Mouse (Mus musculus) midbrain, embryonic 12.5 days (tissue): ENCODE measurements around the gene Stx8. TPM values are rescaled to one million over a fixed set of nuclear protein-coding genes. Genes with fewer than 3 reads are reported as not detected.

Experiments
- ATAC-seq: fragments of 200-750 bp; cut with Nextera tagmentation; 2 replicates; pipeline ENCODE4 v1.8.0; 2017; ENCODE audit warnings: low read depth, moderate TSS enrichment, moderate library complexity; ENCODE audit not compliant: low FRiP score
- H3K27ac ChIP-seq: fragments of 300-500 bp; sonication (generic); replicated peaks from 2 replicates; pipeline ENCODE4 v1.5.1; 2016; ENCODE audit warnings: mild to moderate bottlenecking
- H3K27me3 ChIP-seq: fragments of 300-500 bp; sonication (generic); 2 replicates; pipeline ENCODE4 v1.6.1; 2016; ENCODE audit warnings: mild to moderate bottlenecking
- H3K36me3 ChIP-seq: fragments of 300-500 bp; sonication (generic); 2 replicates; pipeline ENCODE4 v1.6.1; 2016
- H3K4me1 ChIP-seq: fragments of 300-500 bp; sonication (generic); 2 replicates; pipeline ENCODE4 v1.6.1; 2016
- H3K4me2 ChIP-seq: fragments of 300-500 bp; sonication (generic); replicated peaks from 2 replicates; pipeline ENCODE4 v1.6.1; 2016; ENCODE audit warnings: mild to moderate bottlenecking, moderate library complexity
- H3K4me3 ChIP-seq: fragments of 300-500 bp; sonication (generic); 2 replicates; pipeline ENCODE4 v1.5.1; 2016; ENCODE audit warnings: mild to moderate bottlenecking
- H3K9ac ChIP-seq: fragments of 300-500 bp; sonication (generic); replicated peaks from 2 replicates; pipeline ENCODE4 v1.6.1; 2016; ENCODE audit warnings: mild to moderate bottlenecking, moderate library complexity
- H3K9me3 ChIP-seq: fragments of 300-500 bp; sonication (generic); 2 replicates; pipeline ENCODE4 v1.6.1; 2016; ENCODE audit warnings: mild to moderate bottlenecking
- WGBS: fragments of 180-500 bp; shearing (Covaris S2); methylation state at CpG from one replicate; pipeline ENCODE4 v1.1.7; 2016; 5-methylcytosine and 5-hydroxymethylcytosine counted together
- polyA plus RNA-seq: library from polyadenylated mRNA; unstranded; fragments of >200 nt; fragmentation: Nextera tagmentation; extraction: Ambion mirVana; gene quantifications from 2 replicates; pipeline ENCODE4 v1.2.1, GENCODE M21; 2016

Stx8 gene
- polyA plus RNA-seq, 1 experiment from 2014 or later, result 68.3 TPM

DNA sequence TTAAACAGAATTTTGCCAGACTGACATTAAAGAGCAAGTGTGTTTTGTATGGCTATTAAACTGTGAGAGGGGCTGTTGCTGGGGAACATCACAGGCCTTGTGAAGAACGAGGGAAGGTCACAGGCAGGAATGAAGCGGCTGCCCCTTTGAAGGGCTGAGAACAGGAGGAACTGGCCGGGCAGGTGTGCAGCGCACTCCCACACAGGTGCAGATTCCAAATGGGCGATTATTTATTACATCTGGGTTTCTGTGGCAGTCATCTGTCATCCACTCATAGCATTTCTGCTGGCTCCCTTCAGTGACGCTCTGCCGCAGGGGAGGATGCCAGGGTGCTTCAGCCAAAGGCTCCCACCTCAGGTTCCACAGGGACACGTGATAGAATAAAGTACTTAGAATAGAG is 170.7 kb downstream of the Stx8 start:
- H3K4me2 ChIP-seq, result no peak overlapping the region
- H3K9me3 ChIP-seq, result no peaks in the 10 kb centered on the region
- H3K36me3 ChIP-seq, result 0 out of 2 replicates have a peak, but pooled peaks cover under 1% of the 10 kb centered on the region
- ATAC-seq, result no peak
- WGBS, result 86% methylated on average over 8 of the region's 8 CpGs
- H3K4me3 ChIP-seq, result no peak overlapping the region
- H3K27ac ChIP-seq, result no peak overlapping the region
- no peaks in the 10 kb centered on the region for H3K4me1 ChIP-seq
- H3K9ac ChIP-seq, result no peak overlapping the region
- H3K27me3 ChIP-seq, result no peaks in the 10 kb centered on the region; the same call in 1 of the 2 replicates

DNA sequence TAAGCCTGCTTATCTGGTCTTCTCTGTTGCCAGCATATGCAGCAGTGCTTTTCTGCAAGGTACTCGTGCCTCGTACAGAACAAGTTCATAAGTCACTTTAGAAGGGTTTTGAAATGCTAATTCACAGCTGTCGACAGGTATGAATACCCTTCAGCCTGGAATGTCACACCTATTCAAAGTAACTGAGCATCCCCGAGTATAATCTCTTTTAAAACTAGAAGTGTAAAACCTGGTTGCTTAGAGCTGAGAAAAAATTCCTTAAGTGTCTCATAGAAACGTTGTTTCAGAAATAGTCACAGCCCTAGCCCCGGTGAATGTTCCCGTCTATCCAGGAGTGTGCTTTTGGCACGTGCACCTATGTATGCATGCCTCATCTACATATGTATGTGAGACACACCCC is 176.3 kb downstream of the Stx8 start:
- H3K4me2 ChIP-seq, result no peak overlapping the region
- 32% methylated on average over 8 of the region's 8 CpGs for WGBS
- no peak overlapping the region for H3K27ac ChIP-seq
- H3K4me3 ChIP-seq, result no peak overlapping the region
- no peak for ATAC-seq
- peaks cover 37% of the 10 kb centered on the region for H3K4me1 ChIP-seq
- no peaks in the 10 kb centered on the region for H3K36me3 ChIP-seq
- no peaks in the 10 kb centered on the region for H3K9me3 ChIP-seq
- no peak overlapping the region for H3K9ac ChIP-seq
- H3K27me3 ChIP-seq, result peaks cover 5% of the 10 kb centered on the region; the same call in 1 of the 2 replicates

DNA sequence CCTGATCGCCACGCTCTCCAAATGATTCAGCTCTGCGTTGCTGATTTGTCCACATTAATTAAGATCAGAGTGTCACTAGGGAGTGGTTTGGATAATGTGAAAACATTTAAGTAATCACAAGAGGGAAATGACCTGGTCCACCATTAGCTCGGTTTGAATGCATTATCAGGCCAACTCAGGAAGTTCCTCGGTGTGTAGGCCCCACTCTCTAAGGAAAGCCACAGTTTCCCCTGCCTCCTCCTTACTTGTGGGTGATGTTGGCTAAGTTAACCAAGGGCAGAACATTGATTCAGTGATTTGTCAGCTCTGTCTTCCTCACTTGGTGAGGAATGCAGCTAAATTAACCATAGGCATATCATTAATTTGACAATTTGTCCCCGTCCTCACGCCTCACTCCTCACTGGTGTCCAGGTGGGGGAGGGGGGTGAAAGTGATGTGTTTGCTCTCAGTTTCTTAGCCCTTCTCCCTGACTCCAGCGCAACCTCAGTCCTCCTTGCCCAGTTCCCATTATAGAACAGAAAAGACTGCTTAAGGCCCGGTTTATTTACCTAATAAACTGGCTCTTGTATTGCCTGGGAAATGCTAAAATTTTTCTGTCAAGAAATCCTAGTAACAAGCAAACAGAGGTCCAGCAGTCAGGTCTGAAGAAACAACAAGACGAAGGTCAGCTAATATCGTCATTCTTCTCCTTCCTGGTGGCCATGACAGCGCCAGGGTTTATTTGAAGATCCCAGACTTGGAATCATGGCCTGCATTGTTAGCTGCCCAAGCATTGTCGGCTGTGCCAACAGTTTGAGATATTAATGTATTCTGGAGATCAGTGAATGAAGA is 178.5 kb downstream of the Stx8 start:
- Histone ChIP-seq H3K4me1 (peaks cover 49% of the 10 kb centered on the region), H3K9me3 (no peaks in the 10 kb centered on the region), H3K27me3 (peaks cover 26% of the 10 kb centered on the region), H3K9ac (peak overlapping the region; percentile 34; the same call in 1 of the 2 replicates), H3K36me3 (no peaks in the 10 kb centered on the region), H3K4me2 (peak overlapping the region; percentile 28), H3K27ac (peak overlapping the region; percentile 87), H3K4me3 (no peak overlapping the region)
- WGBS, result 24% methylated on average over 13 of the region's 13 CpGs
- no peak for ATAC-seq

DNA sequence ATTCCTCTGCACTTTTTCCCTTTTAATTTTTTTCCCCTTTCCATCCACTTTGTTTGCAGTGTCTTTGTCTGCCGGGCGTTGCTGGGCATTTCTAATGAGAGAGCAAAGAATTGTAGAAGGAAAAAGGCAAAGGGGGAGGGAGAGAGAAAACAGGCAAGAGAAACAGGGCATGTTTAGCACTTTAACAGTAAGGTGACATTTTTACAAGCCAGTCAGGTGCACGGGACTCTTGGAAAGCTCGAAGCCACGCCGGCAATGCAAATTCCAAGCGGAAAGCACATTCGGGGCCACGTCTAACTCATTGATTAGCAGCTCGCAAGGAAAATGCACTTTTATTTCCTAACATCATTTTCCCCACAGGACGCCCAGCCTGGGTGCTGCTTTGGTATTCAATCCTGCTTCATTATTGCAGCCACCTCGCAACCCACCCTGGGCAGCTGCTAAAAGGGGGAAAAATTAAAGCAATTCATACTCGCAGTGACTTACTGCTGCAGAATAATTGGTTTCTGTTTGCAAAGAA is 179.1 kb downstream of the Stx8 start:
- H3K4me1 ChIP-seq, result peaks cover 55% of the 10 kb centered on the region
- no peak for ATAC-seq
- peaks cover 32% of the 10 kb centered on the region for H3K27me3 ChIP-seq
- H3K36me3 ChIP-seq, result no peaks in the 10 kb centered on the region
- peak overlapping the region; percentile 34; the same call in 1 of the 2 replicates for H3K9ac ChIP-seq
- H3K27ac ChIP-seq, result peak overlapping the region; percentile 87
- no peak overlapping the region for H3K4me3 ChIP-seq
- 5% methylated on average over 13 of the region's 13 CpGs for WGBS
- no peaks in the 10 kb centered on the region for H3K9me3 ChIP-seq
- peak overlapping the region; percentile 28 for H3K4me2 ChIP-seq

DNA sequence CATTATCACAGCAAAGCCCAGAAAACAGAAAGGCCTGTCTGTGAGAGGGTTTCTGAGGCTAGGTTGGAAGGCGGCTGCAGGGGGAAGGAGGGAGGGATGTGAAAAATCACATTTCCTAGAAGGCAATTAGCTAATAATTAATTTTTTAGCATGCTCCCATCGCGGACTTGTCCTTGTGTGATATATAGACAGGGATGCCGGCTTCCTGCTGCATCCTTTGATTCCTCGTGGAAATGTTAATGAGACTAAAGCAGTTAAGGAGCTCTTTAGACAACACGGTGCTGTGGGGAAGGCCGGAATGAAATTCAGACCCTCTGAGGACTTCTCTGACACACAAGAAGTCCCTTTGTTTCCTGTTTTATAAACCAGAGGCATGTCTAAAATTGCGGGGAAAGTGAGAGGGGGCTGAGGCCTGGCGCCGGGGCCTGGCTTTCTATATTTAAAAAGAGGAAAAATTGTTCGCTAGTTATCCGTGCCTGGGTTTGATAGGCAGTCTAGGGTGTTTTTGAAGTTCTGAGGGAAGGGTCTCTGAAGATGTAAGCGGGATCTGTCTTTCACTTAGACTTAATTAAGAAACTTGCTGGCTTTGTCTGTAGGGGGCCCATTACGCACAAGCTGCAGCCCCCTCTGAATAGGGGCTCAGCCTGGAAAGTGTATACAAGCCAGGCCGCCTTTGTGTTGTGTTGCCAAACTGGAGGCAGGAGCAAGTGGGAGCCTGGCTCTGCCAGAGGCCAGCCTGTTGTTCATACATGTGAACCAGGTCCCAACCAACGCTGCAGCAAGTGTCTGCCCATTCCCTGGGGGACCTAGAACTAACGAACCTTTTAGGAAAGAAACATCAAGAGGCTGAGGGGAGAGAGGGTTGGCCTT is 179.8 kb downstream of the Stx8 start:
- Histone ChIP-seq H3K4me3 (no peak overlapping the region), H3K27ac (peak overlapping the region; percentile 87), H3K27me3 (peaks cover 32% of the 10 kb centered on the region), H3K4me2 (peak overlapping the region; percentile 28), H3K9me3 (no peaks in the 10 kb centered on the region), H3K9ac (peak overlapping the region; percentile 34; the same call in 1 of the 2 replicates), H3K36me3 (no peaks in the 10 kb centered on the region), H3K4me1 (peaks cover 61% of the 10 kb centered on the region)
- 5% methylated on average over 17 of the region's 17 CpGs for WGBS
- ATAC-seq, result peak; percentile 69

DNA sequence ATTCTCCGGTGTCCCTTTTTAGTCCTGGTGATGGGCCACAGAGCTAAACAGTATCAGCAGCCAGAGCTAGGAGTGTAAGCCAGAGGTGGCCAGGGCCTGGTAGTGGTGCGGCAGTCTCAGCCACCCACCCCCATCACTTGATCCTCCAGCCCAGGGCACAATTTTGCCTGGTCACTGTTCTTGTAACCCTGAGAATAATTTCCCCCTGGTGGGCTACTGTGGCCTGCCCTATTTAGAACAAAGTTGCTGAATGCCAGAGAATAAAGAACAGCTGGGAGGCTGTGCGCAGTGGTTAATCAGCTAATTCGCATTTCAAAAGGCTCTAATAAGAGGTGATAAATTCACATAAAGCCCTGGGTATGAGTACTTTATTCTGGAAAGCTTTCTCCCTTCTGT is 180.5 kb downstream of the Stx8 start:
- Histone ChIP-seq H3K27me3 (peaks cover 32% of the 10 kb centered on the region), H3K9ac (0 out of 2 replicates have a peak overlapping the region, but pooled peaks have one; percentile 2), H3K4me1 (peaks cover 67% of the 10 kb centered on the region), H3K4me2 (peak overlapping the region; percentile 28; the same call in 1 of the 2 replicates), H3K36me3 (no peaks in the 10 kb centered on the region), H3K9me3 (no peaks in the 10 kb centered on the region), H3K27ac (peak overlapping the region; percentile 87), H3K4me3 (no peak overlapping the region)
- WGBS, result 7% methylated on average over 4 of the region's 4 CpGs
- ATAC-seq, result peak; percentile 38

DNA sequence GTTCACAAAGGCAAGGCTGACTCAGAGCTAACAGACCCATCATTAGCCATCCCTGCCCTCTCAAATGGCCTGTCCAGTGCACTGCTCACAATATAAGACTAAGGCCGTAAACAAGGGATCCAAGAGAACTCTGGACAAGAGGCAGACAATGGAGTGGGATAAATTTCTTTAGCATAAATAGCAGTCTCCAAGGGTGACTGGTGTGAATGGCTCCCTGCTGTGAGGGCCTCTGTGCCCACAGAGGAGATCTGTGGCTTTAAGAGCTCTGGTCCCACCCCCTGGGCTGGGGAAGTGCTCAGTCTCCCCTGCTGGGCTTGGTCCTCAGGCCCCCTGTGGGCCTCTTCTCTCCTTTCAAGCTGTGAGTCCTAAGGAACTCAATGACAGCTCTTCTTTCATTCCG is 184.9 kb downstream of the Stx8 start:
- no peak overlapping the region for H3K4me3 ChIP-seq
- ATAC-seq, result peak; percentile 81

DNA sequence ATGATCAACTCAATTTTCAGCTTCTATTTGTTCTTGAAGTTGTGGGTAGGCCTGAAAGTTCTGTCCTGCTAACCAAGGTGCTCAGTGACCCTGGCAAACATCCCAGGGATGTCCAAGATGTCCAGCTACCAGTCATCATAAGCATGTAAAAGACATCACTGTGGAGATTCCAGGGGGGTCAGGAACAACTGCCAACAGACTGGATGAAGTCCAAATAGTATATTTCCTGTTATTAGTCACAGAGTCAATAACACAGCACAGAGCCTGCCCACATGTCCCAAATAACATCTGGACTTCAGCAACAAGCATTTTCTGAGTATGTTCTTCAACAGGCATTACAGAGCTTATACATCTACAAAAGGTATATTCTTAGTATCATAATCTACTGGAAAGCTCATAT is 189.8 kb downstream of the Stx8 start:
- Histone ChIP-seq H3K27ac (no peak overlapping the region), H3K9ac (no peak overlapping the region), H3K36me3 (no peaks in the 10 kb centered on the region), H3K4me3 (no peak overlapping the region), H3K4me2 (no peak overlapping the region), H3K9me3 (peaks cover 6% of the 10 kb centered on the region; the same call in 1 of the 2 replicates), H3K4me1 (peaks cover 16% of the 10 kb centered on the region), H3K27me3 (peaks cover 25% of the 10 kb centered on the region; the same call in 1 of the 2 replicates)
- no peak for ATAC-seq

More for the DNA sequence above, 184.9 kb downstream of the Stx8 start:
- H3K36me3 ChIP-seq, result no peaks in the 10 kb centered on the region
- peak overlapping the region; percentile 24 for H3K4me2 ChIP-seq
- H3K9ac ChIP-seq, result no peak overlapping the region
- H3K27me3 ChIP-seq, result peaks cover 51% of the 10 kb centered on the region
- 5% methylated on average over 2 of the region's 2 CpGs for WGBS
- peak overlapping the region; percentile 73 for H3K27ac ChIP-seq
- no peaks in the 10 kb centered on the region for H3K9me3 ChIP-seq
- peaks cover 47% of the 10 kb centered on the region for H3K4me1 ChIP-seq

DNA sequence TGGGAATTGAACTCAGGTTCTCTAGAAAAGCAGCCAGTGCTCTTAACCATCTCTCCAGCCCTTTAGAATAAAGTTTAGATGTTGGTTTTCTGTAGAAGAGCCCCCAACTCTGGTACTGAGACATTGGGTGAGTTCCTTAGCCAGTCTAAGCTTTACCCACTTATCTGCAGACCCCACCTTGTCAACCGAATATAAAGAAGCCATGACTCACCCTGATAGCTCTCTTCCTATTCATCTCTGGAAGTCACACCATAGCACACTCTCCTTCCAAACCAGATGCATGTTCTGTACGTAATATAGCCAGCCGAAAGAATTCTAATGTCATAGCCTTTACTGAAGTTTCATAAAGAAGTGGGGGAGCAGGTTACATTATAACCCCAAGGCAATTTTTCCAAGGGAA is 192.2 kb downstream of the Stx8 start:
- Histone ChIP-seq H3K9ac (no peak overlapping the region), H3K9me3 (peaks cover 7% of the 10 kb centered on the region; the same call in 1 of the 2 replicates), H3K36me3 (no peaks in the 10 kb centered on the region), H3K4me2 (no peak overlapping the region), H3K4me3 (no peak overlapping the region), H3K27me3 (peaks cover 17% of the 10 kb centered on the region; the same call in 1 of the 2 replicates), H3K4me1 (peaks cover 6% of the 10 kb centered on the region), H3K27ac (no peak overlapping the region)
- 90% methylated on average over 3 of the region's 3 CpGs for WGBS
- no peak for ATAC-seq

DNA sequence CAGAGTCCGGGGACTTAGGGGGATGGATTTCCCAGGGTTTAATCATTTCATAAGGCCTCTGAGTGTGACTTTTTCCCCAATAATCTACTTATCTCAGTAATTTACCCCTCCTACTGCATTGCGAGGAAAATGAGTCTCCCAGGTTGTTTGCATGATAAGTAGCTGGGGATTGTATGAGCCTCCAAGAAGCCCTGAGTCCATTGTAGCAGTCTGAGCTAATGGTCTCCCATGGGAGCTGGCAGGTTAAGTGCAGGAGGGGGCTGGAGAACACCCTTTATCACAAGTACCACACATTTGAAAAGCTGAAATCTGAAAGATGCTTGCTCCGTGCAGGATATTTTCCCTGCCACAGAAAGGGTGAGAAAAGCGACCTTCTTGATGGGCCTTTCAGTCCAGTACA is 193.9 kb downstream of the Stx8 start:
- Histone ChIP-seq H3K27ac (peak overlapping the region; percentile 60), H3K27me3 (peaks cover 14% of the 10 kb centered on the region; the same call in 1 of the 2 replicates), H3K4me1 (peaks cover 13% of the 10 kb centered on the region), H3K9me3 (peaks cover 7% of the 10 kb centered on the region; the same call in 1 of the 2 replicates), H3K36me3 (no peaks in the 10 kb centered on the region), H3K4me2 (no peak overlapping the region), H3K9ac (no peak overlapping the region), H3K4me3 (no peak overlapping the region)
- 43% methylated on average over 4 of the region's 4 CpGs for WGBS
- ATAC-seq, result peak; percentile 52; the same call in 1 of the 2 replicates

DNA sequence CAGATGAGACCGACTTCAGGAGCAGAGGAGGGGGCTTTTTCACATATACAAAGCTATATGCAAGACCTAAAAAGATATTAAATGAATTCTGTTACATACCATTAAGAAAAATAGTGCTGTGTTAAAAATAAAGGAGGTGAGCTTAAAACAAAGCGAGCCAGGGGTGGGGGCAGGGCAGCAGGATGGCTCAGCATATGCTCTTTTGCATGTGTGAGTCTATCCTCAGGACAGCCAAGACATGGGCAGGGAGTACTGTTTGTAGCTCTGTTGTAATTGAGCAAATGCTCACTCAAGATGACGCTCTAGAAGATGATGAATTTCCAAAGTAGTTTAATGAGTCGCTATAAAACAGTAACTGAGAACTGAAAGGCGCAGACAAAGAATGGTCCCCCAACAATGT is 198.4 kb downstream of the Stx8 start:
- ATAC-seq, result no peak
- Histone ChIP-seq H3K9me3 (peaks cover 7% of the 10 kb centered on the region; the same call in 1 of the 2 replicates), H3K36me3 (no peaks in the 10 kb centered on the region), H3K4me1 (peaks cover 13% of the 10 kb centered on the region), H3K27ac (no peak overlapping the region), H3K27me3 (0 out of 2 replicates have a peak, but pooled peaks cover 6% of the 10 kb centered on the region), H3K4me3 (no peak overlapping the region), H3K9ac (no peak overlapping the region), H3K4me2 (no peak overlapping the region)
- 89% methylated on average over 5 of the region's 5 CpGs for WGBS
